Mouse (Mus musculus) stomach, postnatal 0 days (tissue): ENCODE data around the gene Sfxn5.

Experiments used
- CTCF ChIP-seq: IDR thresholded peaks from 2 replicates; pipeline ENCODE4 v1.5.1; 2016; ENCODE audit warnings: antibody characterized with exemption, low read depth, mild to moderate bottlenecking, moderate library complexity
- EP300 ChIP-seq: optimal IDR thresholded peaks from 2 replicates; pipeline ENCODE3; 2016; ENCODE audit warnings: antibody characterized with exemption

- TF ChIP-seq CTCF (no peak), EP300 (no peak)
These were observed 26.8 kb downstream of the Sfxn5 start for GRCm38 (mm10) chr6:85306375-85306774.
